Mouse (Mus musculus): Measurements from ENCODE around the gene Dst. TPM values are rescaled to one million over a fixed set of nuclear protein-coding genes. Genes with fewer than 3 reads are reported as not detected.

The Dst gene
- polyA plus RNA-seq, 1 experiment from 2014 or later = 24.9 TPM

- peaks cover 55% of the 10 kb centered on the region for H3K36me3 ChIP-seq (ENCODE audit: control insufficient read depth, insufficient read depth, low read length)
- H3K4me1 ChIP-seq (ENCODE audit: control insufficient read depth, insufficient read depth, low read length) = peaks cover 4% of the 10 kb centered on the region; the same call in 1 of the 2 replicates
- H3K27me3 ChIP-seq (replicated peaks; ENCODE audit: control insufficient read depth, insufficient read depth, low read length) = no peaks in the 10 kb centered on the region
- no peak overlapping the region for H3K9ac ChIP-seq (ENCODE audit: low read length)
- H3K4me3 ChIP-seq (ENCODE audit: low read depth, low read length) = no peak overlapping the region
- H3K27ac ChIP-seq (ENCODE audit: low read depth, low read length) = no peak overlapping the region
- peak; percentile 65; the same call in 1 of the 2 replicates for ATAC-seq
- DNase-seq (ENCODE audit: low spot score) = peak; percentile 83
- no peaks in the 10 kb centered on the region for H3K9me3 ChIP-seq (replicated peaks; ENCODE audit: control insufficient read depth, low read length)
- WGBS = 63% methylated on average over 14 of the region's 14 CpGs
- no peak overlapping the region for H3K4me2 ChIP-seq (ENCODE audit: low read length)
These were observed 256.7 kb downstream of the Dst start for GRCm38 (mm10) chr1:34164616-34165295.

- no peak overlapping the region for H3K4me2 ChIP-seq (ENCODE audit: low read length)
- WGBS = 56% methylated on average over 4 of the region's 4 CpGs
- H3K4me1 ChIP-seq (ENCODE audit: control insufficient read depth, insufficient read depth, low read length) = no peaks in the 10 kb centered on the region; the same call in 1 of the 2 replicates
- H3K27ac ChIP-seq (ENCODE audit: low read depth, low read length) = no peak overlapping the region
- DNase-seq (ENCODE audit: low spot score) (peak; percentile 78), ATAC-seq (0 out of 2 replicates have a peak, but pooled peaks have one; percentile 44)
- no peaks in the 10 kb centered on the region for H3K27me3 ChIP-seq (replicated peaks; ENCODE audit: control insufficient read depth, insufficient read depth, low read length)
- H3K9ac ChIP-seq (ENCODE audit: low read length) = no peak overlapping the region
- peaks cover 62% of the 10 kb centered on the region for H3K36me3 ChIP-seq (ENCODE audit: control insufficient read depth, insufficient read depth, low read length)
- H3K9me3 ChIP-seq (replicated peaks; ENCODE audit: control insufficient read depth, low read length) = no peaks in the 10 kb centered on the region
- no peak overlapping the region for H3K4me3 ChIP-seq (ENCODE audit: low read depth, low read length)
These were observed 257.9 kb downstream of the Dst start for GRCm38 (mm10) chr1:34165926-34166325.

GRCm38 (mm10) chr1:34167151-34168057, 259.4 kb downstream of the Dst start:
- Histone ChIP-seq H3K9ac (ENCODE audit: low read length) (no peak overlapping the region), H3K4me1 (ENCODE audit: control insufficient read depth, insufficient read depth, low read length) (no peaks in the 10 kb centered on the region; the same call in 1 of the 2 replicates), H3K4me3 (ENCODE audit: low read depth, low read length) (no peak overlapping the region), H3K4me2 (ENCODE audit: low read length) (no peak overlapping the region), H3K36me3 (ENCODE audit: control insufficient read depth, insufficient read depth, low read length) (peaks cover 69% of the 10 kb centered on the region), H3K27me3 (replicated peaks; ENCODE audit: control insufficient read depth, insufficient read depth, low read length) (no peaks in the 10 kb centered on the region), H3K9me3 (replicated peaks; ENCODE audit: control insufficient read depth, low read length) (no peaks in the 10 kb centered on the region), H3K27ac (ENCODE audit: low read depth, low read length) (peak overlapping the region; percentile 21; the same call in 1 of the 2 replicates)
- WGBS = 63% methylated on average over 19 of the region's 19 CpGs
- peak; percentile 53; the same call in 1 of the 2 replicates for ATAC-seq
- peak; percentile 61 for DNase-seq (ENCODE audit: low spot score)

GRCm38 (mm10) chr1:34169086-34169485, 261.1 kb downstream of the Dst start:
- Histone ChIP-seq H3K4me3 (ENCODE audit: low read depth, low read length) (no peak overlapping the region), H3K4me2 (ENCODE audit: low read length) (no peak overlapping the region), H3K27me3 (replicated peaks; ENCODE audit: control insufficient read depth, insufficient read depth, low read length) (no peaks in the 10 kb centered on the region), H3K9ac (ENCODE audit: low read length) (no peak overlapping the region), H3K27ac (ENCODE audit: low read depth, low read length) (no peak overlapping the region), H3K36me3 (ENCODE audit: control insufficient read depth, insufficient read depth, low read length) (peaks cover 79% of the 10 kb centered on the region), H3K4me1 (ENCODE audit: control insufficient read depth, insufficient read depth, low read length) (no peaks in the 10 kb centered on the region; the same call in 1 of the 2 replicates), H3K9me3 (replicated peaks; ENCODE audit: control insufficient read depth, low read length) (no peaks in the 10 kb centered on the region)
- DNase-seq (ENCODE audit: low spot score) (no peak), ATAC-seq (no peak)
- WGBS = 91% methylated on average over 12 of the region's 12 CpGs

- no peaks in the 10 kb centered on the region for H3K4me1 ChIP-seq (ENCODE audit: control insufficient read depth, insufficient read depth, low read length)
- H3K9ac ChIP-seq (ENCODE audit: low read length) = no peak overlapping the region
- peaks cover 78% of the 10 kb centered on the region for H3K36me3 ChIP-seq (ENCODE audit: control insufficient read depth, insufficient read depth, low read length)
- H3K27me3 ChIP-seq (replicated peaks; ENCODE audit: control insufficient read depth, insufficient read depth, low read length) = no peaks in the 10 kb centered on the region
- no peak overlapping the region for H3K27ac ChIP-seq (ENCODE audit: low read depth, low read length)
- no peak overlapping the region for H3K4me2 ChIP-seq (ENCODE audit: low read length)
- no peaks in the 10 kb centered on the region for H3K9me3 ChIP-seq (replicated peaks; ENCODE audit: control insufficient read depth, low read length)
- no peak overlapping the region for H3K4me3 ChIP-seq (ENCODE audit: low read depth, low read length)
- ATAC-seq (no peak), DNase-seq (ENCODE audit: low spot score) (no peak)
- 92% methylated on average over 15 of the region's 15 CpGs for WGBS
These were observed 266.5 kb downstream of the Dst start for GRCm38 (mm10) chr1:34174517-34174916.

GRCm38 (mm10) chr1:34174961-34175360, 266.9 kb downstream of the Dst start:
- Histone ChIP-seq H3K27me3 (replicated peaks; ENCODE audit: control insufficient read depth, insufficient read depth, low read length) (no peaks in the 10 kb centered on the region), H3K27ac (ENCODE audit: low read depth, low read length) (no peak overlapping the region), H3K36me3 (ENCODE audit: control insufficient read depth, insufficient read depth, low read length) (peaks cover 78% of the 10 kb centered on the region), H3K4me2 (ENCODE audit: low read length) (no peak overlapping the region), H3K9me3 (replicated peaks; ENCODE audit: control insufficient read depth, low read length) (no peaks in the 10 kb centered on the region), H3K9ac (ENCODE audit: low read length) (no peak overlapping the region), H3K4me1 (ENCODE audit: control insufficient read depth, insufficient read depth, low read length) (no peaks in the 10 kb centered on the region), H3K4me3 (ENCODE audit: low read depth, low read length) (no peak overlapping the region)
- WGBS = 89% methylated on average over 8 of the region's 8 CpGs
- ATAC-seq = no peak
- no peak for DNase-seq (ENCODE audit: low spot score)

- H3K4me2 ChIP-seq (ENCODE audit: low read length) = no peak overlapping the region
- no peaks in the 10 kb centered on the region for H3K9me3 ChIP-seq (replicated peaks; ENCODE audit: control insufficient read depth, low read length)
- H3K4me3 ChIP-seq (ENCODE audit: low read depth, low read length) = no peak overlapping the region
- H3K27ac ChIP-seq (ENCODE audit: low read depth, low read length) = no peak overlapping the region
- peaks cover 5% of the 10 kb centered on the region; the same call in 1 of the 2 replicates for H3K4me1 ChIP-seq (ENCODE audit: control insufficient read depth, insufficient read depth, low read length)
- 90% methylated on average over 41 of the region's 41 CpGs for WGBS
- DNase-seq (ENCODE audit: low spot score) (no peak), ATAC-seq (no peak)
- no peak overlapping the region for H3K9ac ChIP-seq (ENCODE audit: low read length)
- H3K36me3 ChIP-seq (ENCODE audit: control insufficient read depth, insufficient read depth, low read length) = peaks cover 70% of the 10 kb centered on the region
- no peaks in the 10 kb centered on the region for H3K27me3 ChIP-seq (replicated peaks; ENCODE audit: control insufficient read depth, insufficient read depth, low read length)
These were observed 270.1 kb downstream of the Dst start for GRCm38 (mm10) chr1:34178022-34178727.

GRCm38 (mm10) chr1:34179756-34180155, 271.7 kb downstream of the Dst start:
- H3K9ac ChIP-seq (ENCODE audit: low read length) = no peak overlapping the region
- no peak overlapping the region for H3K4me3 ChIP-seq (ENCODE audit: low read depth, low read length)
- H3K4me1 ChIP-seq (ENCODE audit: control insufficient read depth, insufficient read depth, low read length) = peaks cover 11% of the 10 kb centered on the region; the same call in 1 of the 2 replicates
- H3K4me2 ChIP-seq (ENCODE audit: low read length) = no peak overlapping the region
- peaks cover 58% of the 10 kb centered on the region for H3K36me3 ChIP-seq (ENCODE audit: control insufficient read depth, insufficient read depth, low read length)
- H3K27ac ChIP-seq (ENCODE audit: low read depth, low read length) = no peak overlapping the region
- H3K9me3 ChIP-seq (replicated peaks; ENCODE audit: control insufficient read depth, low read length) = no peaks in the 10 kb centered on the region
- DNase-seq (ENCODE audit: low spot score) (no peak), ATAC-seq (no peak)
- no peaks in the 10 kb centered on the region for H3K27me3 ChIP-seq (replicated peaks; ENCODE audit: control insufficient read depth, insufficient read depth, low read length)
- WGBS = 97% methylated on average over 19 of the region's 19 CpGs

All from forebrain, embryonic 14.5 days (tissue).